Mouse (Mus musculus) spleen, adult 2 months (tissue): ENCODE data around the gene Asb6.

ENCODE experiments used
- CTCF ChIP-seq: fragments of 200-500 bp; IDR thresholded peaks from 2 replicates; pipeline ENCODE4 v1.5.1; 2011; ENCODE audit warnings: mild to moderate bottlenecking, inconsistent platforms; ENCODE audit not compliant: insufficient read depth, insufficient read length, insufficient replicate concordance; ENCODE audit errors: extremely low read depth
- POLR2A ChIP-seq: fragments of 200-500 bp; IDR thresholded peaks from 2 replicates; pipeline ENCODE4 v1.6.1; 2011; ENCODE audit warnings: low read depth, low read length, inconsistent platforms

GRCm38 (mm10) chr2:30826825-30827748, 3.0 kb downstream of the Asb6 start:
- TF ChIP-seq CTCF (no peak), POLR2A (no peak)
